Mouse (Mus musculus) yolk sac, embryonic 10.5 days (tissue): ENCODE data around the gene Slc35e1.
A peak's percentile ranks its signal among the peaks of the same experiment; 100 is the strongest.

Source experiments
- DNase-seq: peaks from one replicate; pipeline ENCODE4 v3.0.0-alpha.2; 2017; ENCODE audit warnings: low spot score

The Slc35e1 gene

DNA sequence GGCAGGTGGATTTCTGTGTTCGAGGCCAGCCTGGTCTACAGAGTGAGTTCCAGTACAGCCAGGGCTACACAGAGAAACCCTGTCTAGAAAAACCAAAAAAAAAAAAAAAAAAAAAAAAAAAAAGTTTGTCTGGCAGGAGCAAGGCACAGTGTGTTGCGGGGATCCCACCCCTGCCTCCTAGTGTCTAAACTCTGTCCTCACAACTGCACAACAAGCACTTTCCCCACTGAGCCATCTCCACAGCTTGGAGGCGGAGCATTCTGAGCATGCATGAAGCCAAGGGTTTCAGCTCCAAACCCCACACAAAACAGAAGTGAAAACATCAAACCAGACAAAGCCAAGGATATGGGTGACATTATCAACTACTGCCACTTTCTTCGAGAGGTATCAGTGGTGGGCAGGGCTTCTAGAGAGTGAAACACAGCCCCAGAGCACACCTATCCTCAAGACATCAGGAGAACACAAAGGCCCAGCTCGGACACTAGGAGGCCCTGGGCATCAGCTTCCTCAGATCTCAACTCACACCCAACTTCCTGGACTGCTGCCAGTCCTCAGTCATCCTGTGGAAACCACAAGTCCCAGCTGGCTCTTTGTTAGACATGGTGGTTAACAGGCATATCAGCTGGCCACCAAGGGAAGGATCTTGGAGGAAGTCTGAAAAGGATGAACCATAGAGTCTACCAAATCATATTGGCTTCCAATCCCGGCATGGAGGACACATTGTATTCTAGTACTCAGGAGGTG is 6.8 kb downstream of the Slc35e1 start:
- DNase-seq = no peak

DNA sequence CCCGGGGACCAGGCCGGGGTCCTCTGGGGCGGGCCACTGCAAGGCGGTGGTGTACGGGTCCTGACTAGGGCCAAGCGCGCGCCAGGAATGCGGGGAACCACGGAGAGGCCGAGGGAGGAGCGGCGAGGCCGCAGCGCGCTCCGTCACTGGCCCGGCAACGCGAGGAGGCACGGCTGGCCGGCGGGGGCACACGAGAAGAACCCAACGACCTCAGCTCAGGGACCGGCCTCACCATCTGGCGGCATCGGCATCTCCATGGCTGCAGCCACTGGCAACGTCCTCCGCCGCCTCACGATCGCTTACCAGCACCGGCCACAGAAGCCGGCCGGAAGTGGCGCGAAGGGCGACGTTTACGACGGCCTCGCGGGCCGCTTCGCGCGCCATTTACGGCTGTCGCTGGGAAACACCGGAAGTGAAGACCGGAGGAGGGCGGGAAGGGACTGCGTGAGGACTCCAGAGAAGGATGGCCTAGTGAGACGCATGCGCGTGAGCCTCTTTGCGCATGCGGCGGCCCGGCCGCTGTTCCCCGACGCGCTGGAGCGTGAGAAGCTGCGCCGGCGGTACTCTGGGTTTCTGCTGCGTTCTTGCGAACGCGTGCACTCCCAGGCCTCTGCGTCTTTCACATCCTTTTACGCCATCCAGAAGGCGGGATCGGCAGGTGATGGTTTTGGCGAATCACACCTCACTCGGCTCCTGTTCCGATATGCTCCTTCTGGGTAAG is 17.4 kb downstream of the Slc35e1 start, which contains the start of gene Cherp:
Cherp (minus strand) TSS at position 401 of the 721 bp plus-strand sequence.
- DNase-seq = peak; percentile 97

DNA sequence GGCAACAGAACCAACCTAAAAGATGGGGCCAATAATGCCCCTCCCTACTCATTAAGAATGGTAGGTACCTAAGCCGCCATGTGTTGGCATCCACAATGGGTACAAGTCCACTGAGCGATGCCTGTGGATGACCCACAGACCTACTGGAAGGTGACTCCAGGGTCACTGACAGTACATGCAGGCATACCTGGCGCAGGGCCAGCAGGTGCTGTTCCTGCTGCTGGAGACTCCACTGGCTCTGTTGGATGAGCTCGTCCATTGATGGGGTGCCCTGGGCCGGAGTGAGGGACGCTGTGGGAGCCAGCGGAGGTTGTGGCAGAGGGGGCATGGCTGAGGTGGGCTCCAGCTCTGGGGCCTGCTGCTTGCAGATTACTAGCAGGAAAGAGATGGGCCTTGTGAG is 21.7 kb downstream of the Slc35e1 start:
- no peak for DNase-seq

DNA sequence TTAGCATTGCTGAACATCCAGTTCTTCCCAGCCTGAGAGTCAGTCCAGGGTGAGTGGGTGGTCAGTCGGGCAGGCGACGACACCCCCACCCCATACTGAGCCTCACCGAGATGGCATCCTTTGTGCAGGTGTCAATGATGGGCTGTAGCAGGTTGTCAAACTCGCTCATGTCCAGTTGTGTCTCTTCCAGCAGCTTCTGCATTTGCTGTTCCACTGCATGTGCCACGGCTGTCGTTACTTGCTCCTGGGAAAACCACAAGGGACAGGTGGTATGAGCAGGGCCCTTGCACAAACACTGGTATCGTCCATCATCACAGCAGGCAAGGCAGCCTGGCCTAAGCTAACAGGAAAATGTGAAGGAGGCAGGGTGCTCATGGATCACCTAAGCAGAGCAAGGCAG is 22.4 kb downstream of the Slc35e1 start:
- no peak for DNase-seq

DNA sequence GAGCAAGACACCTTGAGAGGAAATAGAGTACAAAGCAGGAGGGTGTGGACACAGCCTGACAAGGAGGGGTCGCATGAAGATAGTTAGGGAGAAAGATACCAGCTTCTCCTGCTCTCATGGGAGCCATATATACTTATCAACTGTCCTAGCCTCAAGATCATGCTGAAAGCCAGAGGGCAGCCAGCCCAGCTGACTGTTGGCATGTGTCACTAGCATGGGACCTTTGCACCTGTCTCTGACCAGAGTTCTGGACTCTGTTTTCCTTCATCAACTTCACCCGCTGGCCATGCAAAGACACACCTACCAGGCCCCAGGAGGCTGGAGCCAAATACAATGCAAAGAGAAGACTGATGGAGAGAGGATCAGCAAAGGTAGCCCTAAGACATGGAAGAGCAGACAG is 23.2 kb downstream of the Slc35e1 start:
- no peak for DNase-seq

DNA sequence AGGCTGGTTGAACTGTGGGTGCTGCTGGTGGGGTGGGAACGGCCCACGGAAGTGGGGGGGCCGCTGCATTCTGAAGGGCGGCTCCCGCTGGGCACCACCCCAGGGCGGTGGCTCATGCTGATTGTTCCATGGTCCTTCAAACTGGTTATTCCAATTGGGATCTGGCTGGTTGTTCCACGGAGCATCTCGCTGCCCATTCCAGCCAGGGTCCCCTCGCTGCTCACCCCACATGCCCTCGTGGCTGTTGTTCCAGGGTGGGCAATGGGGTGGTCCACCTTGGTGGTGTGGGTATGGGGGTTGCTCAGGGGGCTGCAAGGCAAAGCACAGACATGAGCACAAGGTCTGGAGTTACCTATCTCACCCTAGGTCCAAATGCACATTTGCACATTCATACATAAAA is 28.2 kb downstream of the Slc35e1 start:
- DNase-seq = no peak

DNA sequence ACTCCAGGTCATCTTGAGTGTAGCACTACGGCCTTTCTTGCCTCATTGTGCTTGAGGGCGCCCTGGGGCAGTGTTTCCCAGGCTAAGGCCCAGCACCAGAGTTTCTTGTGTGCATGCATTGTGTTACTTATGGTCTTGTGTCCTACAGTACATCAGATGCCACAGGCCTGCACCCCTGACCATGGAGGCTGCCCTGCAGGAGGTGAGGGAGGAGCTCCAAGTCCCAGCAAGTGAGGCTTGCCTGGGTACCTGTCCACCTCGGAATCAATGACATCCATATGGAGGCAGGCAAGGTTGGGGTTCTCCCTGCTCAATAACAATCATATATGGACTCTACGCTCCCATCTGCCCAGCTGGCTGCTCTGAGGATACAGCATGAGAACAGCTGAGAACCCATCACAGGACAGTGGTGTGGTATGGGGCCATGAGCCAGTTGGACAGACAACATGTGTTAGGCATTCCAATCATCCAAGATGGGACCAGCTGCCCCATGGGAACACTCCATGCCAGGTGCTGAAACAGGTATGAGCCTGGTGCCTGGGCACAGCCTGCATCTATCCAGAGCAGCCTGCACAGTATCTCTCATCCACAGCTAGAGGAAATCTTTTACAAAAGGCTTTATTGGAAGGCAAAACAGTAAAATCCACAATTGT is 32.4 kb downstream of the Slc35e1 start:
- DNase-seq = no peak

DNA sequence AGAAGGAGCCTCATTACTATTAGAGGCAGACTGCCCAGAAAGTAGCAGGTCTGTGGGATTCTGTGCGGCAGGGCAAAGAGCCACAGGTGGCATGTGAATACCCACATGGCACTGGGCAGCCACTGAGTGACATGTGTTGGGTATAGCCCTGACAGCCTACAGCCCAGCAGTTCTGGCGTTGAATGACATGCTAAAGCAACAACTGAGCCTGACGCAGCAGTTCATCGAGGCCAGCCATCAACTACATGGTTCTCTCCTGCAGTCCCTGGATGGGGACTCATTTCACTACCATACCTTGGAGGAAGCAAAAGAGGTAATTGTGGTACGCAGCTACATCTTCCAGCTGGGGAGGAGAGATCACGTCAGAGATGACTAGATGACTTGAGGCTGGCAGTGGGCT is 34.0 kb downstream of the Slc35e1 start:
- DNase-seq = no peak

DNA sequence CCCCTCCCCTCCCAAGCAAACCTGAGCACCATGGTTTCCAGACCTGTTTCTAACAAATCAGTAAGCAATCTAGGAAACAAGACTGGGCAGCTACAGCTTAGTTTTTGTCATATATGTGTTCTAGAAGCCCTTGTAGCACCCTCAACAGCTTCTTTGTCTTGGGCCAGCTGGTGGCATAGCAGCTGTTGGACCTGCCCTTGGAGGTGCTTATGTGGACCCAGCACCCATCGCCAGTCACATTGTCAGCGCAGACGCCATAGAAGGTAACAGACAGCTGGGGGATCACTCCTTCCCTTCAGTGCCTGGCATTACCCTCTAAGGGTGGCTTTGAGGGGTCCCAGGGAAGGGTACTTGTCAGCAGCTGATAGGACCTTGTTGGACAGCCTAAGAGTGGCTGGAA is 34.6 kb downstream of the Slc35e1 start:
- no peak for DNase-seq

DNA sequence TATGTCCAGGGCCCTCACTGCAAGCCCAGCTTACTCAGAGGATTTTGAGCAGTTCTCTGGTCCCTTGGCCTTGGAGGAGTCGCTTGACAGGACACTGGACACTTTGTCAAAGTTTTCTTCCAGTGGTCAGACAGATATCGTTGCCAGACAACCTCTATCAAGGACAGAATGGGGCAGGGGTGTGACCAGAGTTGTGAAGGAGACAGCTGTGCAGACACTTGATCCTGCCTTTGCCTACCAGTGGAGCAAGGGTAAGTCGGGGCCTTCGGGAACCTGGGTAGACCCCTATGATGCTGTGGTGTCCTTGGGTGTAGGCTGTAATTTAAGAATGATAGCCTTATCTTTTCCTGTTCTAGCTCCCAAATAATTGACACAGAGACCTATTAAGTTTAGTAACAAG is 37.1 kb downstream of the Slc35e1 start:
- no peak for DNase-seq

DNA sequence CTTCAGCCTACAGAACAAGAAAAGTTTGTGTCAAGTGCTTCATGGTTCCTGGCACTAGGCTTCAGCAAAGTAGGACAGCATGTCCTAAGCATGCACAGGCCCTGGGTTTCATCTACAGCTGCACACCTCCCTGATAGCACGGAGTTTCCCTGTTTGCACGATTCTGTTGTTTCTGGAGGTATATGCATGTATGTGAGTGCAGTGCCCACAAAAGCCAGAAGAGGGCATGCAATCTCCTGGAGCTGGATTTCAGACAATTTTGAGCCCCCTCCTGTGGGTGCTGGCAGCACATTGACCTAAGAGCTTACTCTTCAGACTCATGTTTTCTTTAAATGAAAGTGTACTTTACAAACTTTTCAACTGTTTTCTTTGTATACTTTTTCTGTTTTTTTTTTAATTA is 38.5 kb downstream of the Slc35e1 start:
- DNase-seq = no peak

DNA sequence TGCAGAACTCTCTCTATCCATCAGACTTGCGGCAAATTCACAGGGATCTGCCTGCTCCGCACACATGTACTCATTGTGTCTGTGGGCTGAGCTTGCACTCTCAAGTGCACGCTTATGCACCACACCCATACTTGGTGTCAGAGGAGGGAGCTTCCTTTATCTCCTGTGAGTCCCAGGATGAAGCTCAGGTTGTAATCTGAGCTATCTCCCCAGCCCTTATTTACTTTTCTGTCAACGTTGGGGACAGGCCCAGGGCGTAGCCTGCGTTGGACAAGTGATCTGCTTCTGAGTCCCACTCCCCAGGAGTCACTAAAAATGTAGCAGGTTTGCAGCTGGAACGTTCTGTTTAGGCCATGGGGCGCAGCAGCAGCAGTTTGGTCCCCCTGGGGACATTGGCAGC is 40.9 kb downstream of the Slc35e1 start:
- no peak for DNase-seq

DNA sequence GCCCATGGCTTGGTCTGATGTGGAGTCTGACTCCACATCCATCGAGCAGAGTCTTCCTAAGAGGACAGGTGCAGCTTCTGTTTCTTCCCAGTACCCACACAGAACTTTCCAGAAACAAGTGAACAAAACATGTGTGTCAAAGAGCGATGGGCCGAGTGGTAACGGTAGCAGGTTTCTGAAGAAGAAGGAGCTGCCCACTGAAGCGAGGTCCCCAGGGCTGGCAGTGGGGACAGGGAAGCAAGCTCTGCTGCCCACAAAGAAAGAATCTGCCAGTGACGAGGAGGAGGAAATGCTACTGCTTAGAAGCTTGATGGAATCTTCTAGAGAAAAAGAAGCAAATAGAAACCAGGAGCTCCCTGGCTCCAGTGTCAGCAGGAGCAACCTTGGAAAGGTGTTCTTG is 47.3 kb downstream of the Slc35e1 start:
- DNase-seq = no peak

DNA sequence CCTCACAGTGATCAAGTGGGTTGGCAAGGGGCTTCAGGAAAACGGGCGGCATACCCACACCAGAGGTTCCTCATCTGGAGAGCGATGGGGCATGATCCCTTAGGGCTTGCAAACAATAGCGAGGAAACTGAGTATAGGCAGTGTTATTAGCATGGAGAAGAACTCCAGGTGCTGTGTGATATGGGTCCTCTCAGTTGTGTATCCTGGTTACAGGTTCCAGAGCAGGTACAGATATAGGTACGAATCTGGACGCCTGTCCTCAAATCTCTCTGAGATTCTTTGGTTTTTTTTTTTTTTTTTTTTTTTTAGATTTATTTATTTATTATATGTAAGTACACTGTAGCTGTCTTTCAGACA is 48.4 kb downstream of the Slc35e1 start:
- no peak for DNase-seq

DNA sequence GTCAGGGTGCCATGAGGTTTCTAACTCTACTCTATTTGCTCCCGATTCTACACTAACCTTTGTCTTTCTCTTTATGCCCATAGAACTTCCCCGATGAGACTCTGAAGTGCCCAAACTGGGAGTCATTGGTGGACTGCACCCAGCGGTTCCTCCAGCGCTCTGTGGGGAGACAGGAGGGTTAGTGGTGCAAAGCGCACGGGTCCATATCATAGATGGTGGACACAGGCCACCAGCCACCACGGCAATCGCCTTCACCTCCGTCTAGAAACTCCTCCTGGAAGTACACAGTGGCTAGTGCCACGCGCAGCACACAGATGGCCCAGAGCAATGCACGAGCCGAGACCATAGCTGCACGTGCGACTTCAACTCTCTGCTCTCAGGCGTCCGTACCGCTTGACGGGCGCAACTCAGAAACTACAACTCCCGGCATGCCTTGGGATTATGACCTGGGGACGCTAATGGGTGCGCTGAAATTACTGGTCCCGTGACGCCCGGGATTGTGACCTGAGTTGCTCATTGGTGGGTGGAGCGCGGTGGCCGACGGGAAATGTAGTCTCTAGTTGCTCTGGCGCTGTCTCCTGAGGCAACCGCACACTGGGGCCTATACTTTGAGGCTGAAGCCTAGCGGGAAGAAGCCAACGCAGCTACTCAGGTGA is 48.9 kb downstream of the Slc35e1 start, which contains the start of the genes Calr3 and 1700030K09Rik:
Calr3 (minus strand) TSS at position 533 of the 656 bp plus-strand sequence.
1700030K09Rik (plus strand) TSS at position 543 of the 656 bp plus-strand sequence.
- DNase-seq = peak; percentile 99

DNA sequence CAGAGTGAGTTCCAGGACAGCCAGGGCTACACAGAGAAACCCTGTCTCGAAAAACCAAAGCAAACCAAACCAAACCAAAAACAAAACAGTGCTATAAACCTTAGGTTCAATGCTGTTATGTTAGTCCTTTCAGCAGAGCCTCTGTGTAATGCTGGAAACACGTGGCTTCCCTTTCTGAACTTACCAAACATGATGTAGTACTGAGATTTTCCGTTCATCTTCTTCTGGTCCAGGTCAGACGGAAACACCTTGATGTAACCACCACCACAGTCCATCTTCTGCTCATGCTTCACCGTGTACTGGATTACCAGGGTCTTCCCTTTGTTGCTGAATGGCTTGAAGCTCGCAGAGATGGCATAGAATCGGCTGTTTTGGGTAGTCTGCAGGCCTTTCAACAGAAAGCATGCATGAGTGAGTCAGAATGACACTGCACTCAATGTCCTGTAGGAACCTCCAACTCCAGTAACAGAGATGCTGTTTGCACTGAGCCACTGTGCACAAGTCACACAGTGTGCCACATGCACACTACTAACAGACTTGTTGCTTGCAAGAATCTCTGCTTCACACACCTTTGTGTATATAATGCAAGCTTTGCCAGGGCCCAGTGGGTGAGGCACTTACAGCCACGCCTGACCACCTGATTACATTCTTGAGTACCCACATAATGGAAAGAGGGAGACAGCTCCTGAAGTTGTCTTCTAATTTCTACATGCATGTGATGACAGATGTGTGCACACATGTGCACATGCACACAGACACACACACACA is 54.0 kb downstream of the Slc35e1 start:
- DNase-seq = no peak

DNA sequence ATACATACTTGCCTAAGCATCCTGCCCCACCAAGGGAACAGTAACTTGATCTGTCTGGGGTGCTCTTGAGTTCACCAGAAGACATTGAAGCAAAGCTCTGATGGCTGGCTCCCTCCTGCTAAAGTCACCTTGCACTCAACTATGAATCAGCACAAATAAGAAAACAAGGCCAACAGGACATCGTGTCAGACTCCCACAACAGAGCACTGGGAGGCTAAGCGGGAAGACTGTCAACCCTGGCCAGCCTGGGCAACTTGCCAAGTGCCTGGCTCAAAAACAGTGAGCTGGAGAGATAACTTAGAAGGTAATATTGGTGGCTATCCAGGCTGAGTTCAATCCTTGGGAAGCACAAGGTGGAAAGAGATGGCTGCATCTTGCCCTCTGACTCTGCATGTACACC is 57.5 kb downstream of the Slc35e1 start:
- no peak for DNase-seq
